Mouse (Mus musculus): ENCODE data around the gene Ltbp1. TPM values are rescaled to one million over a fixed set of nuclear protein-coding genes. Genes with fewer than 3 reads are reported as not detected.

The Ltbp1 gene
- polyA plus RNA-seq, 1 experiment from 2014 or later, result 8.5 TPM

- Histone ChIP-seq H3K27ac (ENCODE audit: low read depth, low read length) (no peak overlapping the region), H3K36me3 (ENCODE audit: control insufficient read depth, insufficient read depth) (no peaks in the 10 kb centered on the region), H3K4me2 (replicated peaks; ENCODE audit: low read depth) (no peak overlapping the region), H3K27me3 (replicated peaks; ENCODE audit: control insufficient read depth, insufficient read depth, low read length) (no peaks in the 10 kb centered on the region), H3K9me3 (ENCODE audit: control insufficient read depth) (no peaks in the 10 kb centered on the region), H3K4me1 (replicated peaks; ENCODE audit: control insufficient read depth, insufficient read depth, low read length) (no peaks in the 10 kb centered on the region), H3K4me3 (ENCODE audit: low read depth, low read length) (no peak overlapping the region), H3K9ac (ENCODE audit: low read depth, low read length) (no peak overlapping the region)
- no peak for TF ChIP-seq CTCF (IDR thresholded peaks at IDR 0.05; ENCODE audit: low read depth)
- 59% methylated on average over 7 of the region's 7 CpGs for WGBS
- no peak for ATAC-seq
Measured at GRCm38 (mm10) chr17:75020026-75020425, 14.7 kb downstream of the Ltbp1 start.

- no peaks in the 10 kb centered on the region for H3K36me3 ChIP-seq (ENCODE audit: control insufficient read depth, insufficient read depth)
- no peaks in the 10 kb centered on the region for H3K4me1 ChIP-seq (replicated peaks; ENCODE audit: control insufficient read depth, insufficient read depth, low read length)
- ATAC-seq, result no peak
- H3K4me3 ChIP-seq (ENCODE audit: low read depth, low read length), result no peak overlapping the region
- no peak overlapping the region for H3K9ac ChIP-seq (ENCODE audit: low read depth, low read length)
- no peak for TF ChIP-seq CTCF (IDR thresholded peaks at IDR 0.05; ENCODE audit: low read depth)
- H3K27me3 ChIP-seq (replicated peaks; ENCODE audit: control insufficient read depth, insufficient read depth, low read length), result no peaks in the 10 kb centered on the region
- H3K4me2 ChIP-seq (replicated peaks; ENCODE audit: low read depth), result no peak overlapping the region
- no peaks in the 10 kb centered on the region for H3K9me3 ChIP-seq (ENCODE audit: control insufficient read depth)
- no peak overlapping the region for H3K27ac ChIP-seq (ENCODE audit: low read depth, low read length)
- 73% methylated on average over 3 of the region's 3 CpGs for WGBS
Measured at GRCm38 (mm10) chr17:75020619-75021018, 15.3 kb downstream of the Ltbp1 start.

GRCm38 (mm10) chr17:75027358-75028131 lies 22.2 kb downstream of the Ltbp1 start:
- H3K4me3 ChIP-seq (ENCODE audit: low read depth, low read length), result no peak overlapping the region
- H3K4me1 ChIP-seq (replicated peaks; ENCODE audit: control insufficient read depth, insufficient read depth, low read length), result no peaks in the 10 kb centered on the region
- H3K9ac ChIP-seq (ENCODE audit: low read depth, low read length), result no peak overlapping the region
- no peaks in the 10 kb centered on the region for H3K9me3 ChIP-seq (ENCODE audit: control insufficient read depth)
- H3K4me2 ChIP-seq (replicated peaks; ENCODE audit: low read depth), result no peak overlapping the region
- no peaks in the 10 kb centered on the region for H3K27me3 ChIP-seq (replicated peaks; ENCODE audit: control insufficient read depth, insufficient read depth, low read length)
- H3K36me3 ChIP-seq (ENCODE audit: control insufficient read depth, insufficient read depth), result no peaks in the 10 kb centered on the region
- TF ChIP-seq CTCF (IDR thresholded peaks at IDR 0.05; ENCODE audit: low read depth), result no peak
- H3K27ac ChIP-seq (ENCODE audit: low read depth, low read length), result no peak overlapping the region
- ATAC-seq, result no peak
- WGBS, result 78% methylated on average over 12 of the region's 12 CpGs

GRCm38 (mm10) chr17:75033356-75033755 lies 28.0 kb downstream of the Ltbp1 start:
- Histone ChIP-seq H3K9ac (ENCODE audit: low read depth, low read length) (no peak overlapping the region), H3K36me3 (ENCODE audit: control insufficient read depth, insufficient read depth) (no peaks in the 10 kb centered on the region), H3K9me3 (ENCODE audit: control insufficient read depth) (no peaks in the 10 kb centered on the region), H3K27ac (ENCODE audit: low read depth, low read length) (no peak overlapping the region), H3K4me1 (replicated peaks; ENCODE audit: control insufficient read depth, insufficient read depth, low read length) (no peaks in the 10 kb centered on the region), H3K4me2 (replicated peaks; ENCODE audit: low read depth) (no peak overlapping the region), H3K27me3 (replicated peaks; ENCODE audit: control insufficient read depth, insufficient read depth, low read length) (no peaks in the 10 kb centered on the region), H3K4me3 (ENCODE audit: low read depth, low read length) (no peak overlapping the region)
- no peak for ATAC-seq
- WGBS, result 77% methylated on average over 14 of the region's 14 CpGs
- no peak for TF ChIP-seq CTCF (IDR thresholded peaks at IDR 0.05; ENCODE audit: low read depth)

GRCm38 (mm10) chr17:75033872-75034615 lies 28.7 kb downstream of the Ltbp1 start:
- TF ChIP-seq CTCF (IDR thresholded peaks at IDR 0.05; ENCODE audit: low read depth), result 0 out of 2 replicates have a peak, but pooled peaks have one; percentile 2
- Histone ChIP-seq H3K4me1 (replicated peaks; ENCODE audit: control insufficient read depth, insufficient read depth, low read length) (no peaks in the 10 kb centered on the region), H3K9me3 (ENCODE audit: control insufficient read depth) (no peaks in the 10 kb centered on the region), H3K9ac (ENCODE audit: low read depth, low read length) (no peak overlapping the region), H3K27me3 (replicated peaks; ENCODE audit: control insufficient read depth, insufficient read depth, low read length) (no peaks in the 10 kb centered on the region), H3K4me2 (replicated peaks; ENCODE audit: low read depth) (no peak overlapping the region), H3K27ac (ENCODE audit: low read depth, low read length) (no peak overlapping the region), H3K36me3 (ENCODE audit: control insufficient read depth, insufficient read depth) (no peaks in the 10 kb centered on the region), H3K4me3 (ENCODE audit: low read depth, low read length) (no peak overlapping the region)
- 56% methylated on average over 21 of the region's 21 CpGs for WGBS
- no peak for ATAC-seq

GRCm38 (mm10) chr17:75036881-75037280 lies 31.5 kb downstream of the Ltbp1 start:
- H3K9me3 ChIP-seq (ENCODE audit: control insufficient read depth), result no peaks in the 10 kb centered on the region
- no peak overlapping the region for H3K4me3 ChIP-seq (ENCODE audit: low read depth, low read length)
- H3K4me2 ChIP-seq (replicated peaks; ENCODE audit: low read depth), result no peak overlapping the region
- no peak for ATAC-seq
- no peaks in the 10 kb centered on the region for H3K36me3 ChIP-seq (ENCODE audit: control insufficient read depth, insufficient read depth)
- no peak for TF ChIP-seq CTCF (IDR thresholded peaks at IDR 0.05; ENCODE audit: low read depth)
- H3K27me3 ChIP-seq (replicated peaks; ENCODE audit: control insufficient read depth, insufficient read depth, low read length), result no peaks in the 10 kb centered on the region
- no peak overlapping the region for H3K9ac ChIP-seq (ENCODE audit: low read depth, low read length)
- H3K27ac ChIP-seq (ENCODE audit: low read depth, low read length), result no peak overlapping the region
- H3K4me1 ChIP-seq (replicated peaks; ENCODE audit: control insufficient read depth, insufficient read depth, low read length), result no peaks in the 10 kb centered on the region
- WGBS, result 76% methylated on average over 6 of the region's 6 CpGs
